20 mouse cellular contexts compared by ENCODE assay signal in genomic region chr11:52496908-52497307, GRCm38 (mm10).
DNase-seq lines count a peak whose midpoint lies in the region; ATAC-seq and TF ChIP-seq lines count a peak whose summit lies in the region.
"Had no signal": no experiment of that assay in that cellular context is flagged by ENCODE, and none has a peak within 500 bp of the region (broad histone marks: within the 10 kb centered on the region; RNA-seq: fewer than 3 reads in every experiment).

No protein-coding gene starts in this region.

- no peak overlapping the region for H3K4me3 ChIP-seq in heart, adult 2 months
- no peak overlapping the region for H3K4me3 ChIP-seq in lung, embryonic 14.5 days (ENCODE audit: low read depth, low read length)
- H3K4me3 ChIP-seq in CH12.LX (replicated peaks in 1 of 3; ENCODE audit: low read depth in 2 of 3, low read length in 2 of 3, poor library complexity in 1 of 3), result no peak overlapping the region
- H3K4me3 ChIP-seq: embryonic facial prominence, embryonic 12.5 days; erythroblast, embryonic 14.5 days; forebrain, embryonic 13.5 days; heart, embryonic 12.5 days; hindbrain, embryonic 12.5 days; limb, embryonic 10.5 days had no signal

- H3K36me3 ChIP-seq in heart, adult 2 months (ENCODE audit: control insufficient read depth, insufficient read depth, low read length), result no peaks in the 10 kb centered on the region
- no peaks in the 10 kb centered on the region for H3K36me3 ChIP-seq in lung, embryonic 14.5 days (ENCODE audit: insufficient read depth)
- no peaks in the 10 kb centered on the region for H3K36me3 ChIP-seq in CH12.LX (replicated peaks in 1 of 2; ENCODE audit: control insufficient read depth in 1 of 2, insufficient read depth in 1 of 2, low read length in 1 of 2)
- H3K36me3 ChIP-seq: embryonic facial prominence, embryonic 12.5 days; heart, embryonic 12.5 days; hindbrain, embryonic 12.5 days; limb, embryonic 10.5 days had no signal

- H3K27ac ChIP-seq in heart, adult 2 months, result no peak overlapping the region
- no peak overlapping the region for H3K27ac ChIP-seq in lung, embryonic 14.5 days (ENCODE audit: low read depth)
- no peak overlapping the region for H3K27ac ChIP-seq in CH12.LX (ENCODE audit: insufficient read depth, low read depth)
- H3K27ac ChIP-seq: embryonic facial prominence, embryonic 12.5 days; forebrain, embryonic 13.5 days; hindbrain, embryonic 12.5 days; limb, embryonic 10.5 days had no signal

- no peaks in the 10 kb centered on the region for H3K79me2 ChIP-seq in heart, adult 2 months (replicated peaks; ENCODE audit: control insufficient read depth, insufficient read depth, low read length)
- H3K79me2 ChIP-seq in CH12.LX (replicated peaks; ENCODE audit: control insufficient read depth, extremely low read depth, insufficient read depth, poor library complexity, severe bottlenecking), result no peaks in the 10 kb centered on the region

- no peak for TF ChIP-seq POLR2A in heart, adult 2 months (IDR thresholded peaks at IDR 0.05; ENCODE audit: insufficient read depth, low read depth, low read length)
- no peak for TF ChIP-seq POLR2A in CH12.LX (IDR thresholded peaks at IDR 0.05; ENCODE audit: low read depth, low read length)

- no peaks in the 10 kb centered on the region for H3K4me1 ChIP-seq in heart, adult 2 months (ENCODE audit: control insufficient read depth, insufficient read depth, low read length)
- H3K4me1 ChIP-seq in lung, embryonic 14.5 days (ENCODE audit: insufficient read depth), result no peaks in the 10 kb centered on the region
- no peaks in the 10 kb centered on the region for H3K4me1 ChIP-seq in CH12.LX (ENCODE audit: control insufficient read depth in 1 of 2, insufficient read depth in 2 of 2)
- H3K4me1 ChIP-seq: embryonic facial prominence, embryonic 12.5 days; forebrain, embryonic 13.5 days; heart, embryonic 12.5 days; hindbrain, embryonic 12.5 days; limb, embryonic 10.5 days had no signal

- dilution Hi-C loops in CH12.LX (cut with MboI; ENCODE audit: extremely low pct_ligation_motif_present, extremely low pct_unique_long_range_greater_than_20kb, low sequenced_read_pairs), result no loop called here

- no peaks in the 10 kb centered on the region for H3K9me3 ChIP-seq in lung, embryonic 14.5 days (ENCODE audit: low read depth, low read length)
- peaks cover 11% of the 10 kb centered on the region for H3K9me3 ChIP-seq in CH12.LX (replicated peaks; ENCODE audit: low read length)
- H3K9me3 ChIP-seq: embryonic facial prominence, embryonic 12.5 days; forebrain, embryonic 13.5 days; hindbrain, embryonic 12.5 days; limb, embryonic 10.5 days had no signal

- H3K27me3 ChIP-seq in heart, adult 2 months (ENCODE audit: control insufficient read depth, insufficient read depth, low read length), result no peaks in the 10 kb centered on the region
- no peaks in the 10 kb centered on the region for H3K27me3 ChIP-seq in lung, embryonic 14.5 days (ENCODE audit: insufficient read depth, low read length)
- peaks cover 76% of the 10 kb centered on the region for H3K27me3 ChIP-seq in CH12.LX (replicated peaks)
- H3K27me3 ChIP-seq: embryonic facial prominence, embryonic 12.5 days; forebrain, embryonic 13.5 days; heart, embryonic 12.5 days; hindbrain, embryonic 12.5 days had no signal

- H3K9ac ChIP-seq in heart, adult 2 months (ENCODE audit: low read depth, low read length), result no peak overlapping the region
- H3K9ac ChIP-seq in lung, embryonic 14.5 days, result no peak overlapping the region
- H3K9ac ChIP-seq in CH12.LX (ENCODE audit: insufficient read depth, low read depth), result no peak overlapping the region
- H3K9ac ChIP-seq: embryonic facial prominence, embryonic 12.5 days; forebrain, embryonic 13.5 days; heart, embryonic 12.5 days; hindbrain, embryonic 12.5 days had no signal

- intact Hi-C loops in heart, adult 2 months (cut with DNase I), result no loop called here

- in situ Hi-C loops in CH12.LX (cut with MboI; ENCODE audit: low pct_ligation_motif_present, low pct_unique_long_range_greater_than_20kb, low sequenced_read_pairs), result no loop called here

- TF ChIP-seq EP300 in heart, adult 2 months (IDR thresholded peaks at IDR 0.05; ENCODE audit: insufficient read depth, low read depth, low read length), result no peak
- no peak for TF ChIP-seq EP300 in CH12.LX (IDR thresholded peaks at IDR 0.05; ENCODE audit: low read length)

- no peak; the same call in 1 of the 2 replicates for TF ChIP-seq RAD21 in CH12.LX (IDR thresholded peaks at IDR 0.05; ENCODE audit: low read depth, low read length)

- no peak for DNase-seq in heart, adult 2 months
- DNase-seq in heart, adult 18-20 months, result no peak
- no peak for DNase-seq in lung, embryonic 14.5 days
- DNase-seq in lung, postnatal 10 days, result no peak
- peak; percentile 4 for DNase-seq in CH12.LX (ENCODE audit: extremely low read depth)
- peak; percentile 63 for DNase-seq in R1 (ENCODE audit: low read depth, low spot score)
- DNase-seq in spleen, postnatal 4 days (ENCODE audit: low spot score in 2 of 2), result no peak
- DNase-seq: cerebellum, adult 9-11 months; heart, postnatal 14 days; kidney, adult 8-10 months; kidney, postnatal 25 days; lung, postnatal 36 days had no signal

- no peak for ATAC-seq in lung, embryonic 14.5 days (ENCODE audit: insufficient read depth)
- ATAC-seq in frontal cortex, adult (ENCODE audit: low TSS enrichment), result no peak
- ATAC-seq: forebrain, embryonic 13.5 days; midbrain, embryonic 16.5 days had no signal

- TF ChIP-seq CTCF in heart, adult 2 months (IDR thresholded peaks at IDR 0.05), result peak; percentile 16; the same call in 1 of the 2 replicates
- peak; percentile 40 for TF ChIP-seq CTCF in lung, embryonic 14.5 days (IDR thresholded peaks at IDR 0.05; ENCODE audit: low read depth)
- peak in 1 of 2 experiments; percentile 42; a peak in 3 of 4 replicates for TF ChIP-seq CTCF in CH12.LX (conservative IDR thresholded peaks at IDR 0.05 in 1 of 2, IDR thresholded peaks at IDR 0.05 in 1 of 2; ENCODE audit: low read depth in 2 of 2, low read length in 2 of 2)

- 90% methylated on average over 3 of the region's 3 CpGs for WGBS in heart, adult 2 months
- 87% methylated on average over 3 of the region's 3 CpGs for WGBS in lung, embryonic 14.5 days

- H3K4me2 ChIP-seq in lung, embryonic 14.5 days, result no peak overlapping the region
- H3K4me2 ChIP-seq in CH12.LX (ENCODE audit: insufficient read depth, low read depth, poor library complexity, severe bottlenecking), result no peak overlapping the region
- H3K4me2 ChIP-seq: embryonic facial prominence, embryonic 12.5 days; forebrain, embryonic 13.5 days; heart, embryonic 12.5 days; hindbrain, embryonic 12.5 days had no signal

TF ChIP-seq in CH12.LX, 34 proteins besides CTCF, POLR2A, EP300 and RAD21:
- no peak for TF ChIP-seq USF2 (conservative IDR thresholded peaks at IDR 0.05; ENCODE audit: low read depth, low read length)
- no peak for TF ChIP-seq BHLHE40 (IDR thresholded peaks at IDR 0.05; ENCODE audit: low read depth, low read length)
- TF ChIP-seq ELF1 (IDR thresholded peaks at IDR 0.05; ENCODE audit: low read depth, low read length), result no peak
- no peak for TF ChIP-seq MAX (IDR thresholded peaks at IDR 0.05; ENCODE audit: low read length)
- TF ChIP-seq IRF4 (IDR thresholded peaks at IDR 0.05; ENCODE audit: low read depth, low read length), result no peak
- no peak for TF ChIP-seq MYC (IDR thresholded peaks at IDR 0.05; ENCODE audit: low read depth, low read length)

Comparison
In these comparisons a context has a peak if more than half of its experiments do, and no peak if none do; other contexts are left out.
1. DNase-seq: peak in CH12.LX (single experiment) and R1 (single experiment); none in heart, adult 2 months (0 of 2), heart, adult 18-20 months (0 of 2), lung, embryonic 14.5 days (single experiment), lung, postnatal 10 days (single experiment) and spleen, postnatal 4 days (0 of 2).